Mouse (Mus musculus) erythroblast, embryonic 14.5 days (primary cell): Measurements from ENCODE around the gene 2310034C09Rik.

Source experiments
- GATA1 ChIP-seq: IDR thresholded peaks from 2 replicates; pipeline ENCODE4 v1.6.1; 2012; ENCODE audit warnings: low read length, inconsistent platforms, mixed read lengths
- TAL1 ChIP-seq: IDR thresholded peaks from 3 replicates; pipeline ENCODE4 v1.6.1; 2012; ENCODE audit warnings: low read length, inconsistent platforms, mixed read lengths

DNA sequence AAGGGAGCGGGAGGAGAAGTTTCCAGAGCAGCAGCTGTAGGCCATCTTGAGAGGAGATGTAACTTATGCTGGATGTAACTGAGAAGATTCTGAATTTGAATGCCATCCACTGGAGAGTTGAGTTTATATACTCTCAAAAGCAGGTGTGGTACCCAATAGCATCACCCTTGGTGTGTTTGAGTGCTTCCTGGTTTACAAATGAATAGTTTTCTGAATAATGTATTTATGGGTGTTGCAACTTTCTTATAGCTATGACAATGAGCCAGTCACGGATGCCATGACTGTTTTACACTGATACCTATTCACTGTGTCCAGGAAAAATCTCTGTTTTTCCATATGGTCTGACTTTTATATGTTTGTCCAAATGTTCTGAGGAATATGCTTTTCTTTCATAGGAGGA, 15.5 kb downstream of the 2310034C09Rik start, which contains the start of gene 2310057N15Rik:
- TF ChIP-seq GATA1 (no peak), TAL1 (no peak)
